ENCODE assay signal across 31 mouse cellular contexts in genomic region chr6:142379961-142380360, GRCm38 (mm10). TPM values are rescaled to one million over a fixed set of nuclear protein-coding genes. Genes with fewer than 3 reads are reported as not detected.
DNase-seq lines count a peak whose midpoint lies in the region; ATAC-seq and TF ChIP-seq lines count a peak whose summit lies in the region.
"Had no signal": no experiment of that assay in that cellular context is flagged by ENCODE, and none has a peak within 500 bp of the region (broad histone marks: within the 10 kb centered on the region; RNA-seq: fewer than 3 reads in every experiment).

No protein-coding gene starts in this region.

- H3K27me3 ChIP-seq in lung, embryonic 14.5 days (ENCODE audit: insufficient read depth, low read length) = no peaks in the 10 kb centered on the region
- no peaks in the 10 kb centered on the region for H3K27me3 ChIP-seq in lung, postnatal 0 days (replicated peaks; ENCODE audit: insufficient read depth, low read length)
- H3K27me3 ChIP-seq in forebrain, embryonic 16.5 days (replicated peaks; ENCODE audit: control insufficient read depth, insufficient read depth, low read length) = no peaks in the 10 kb centered on the region
- H3K27me3 ChIP-seq: embryonic facial prominence, embryonic 13.5 days; forebrain, embryonic 12.5 days; forebrain, embryonic 15.5 days; heart, embryonic 13.5 days had no signal

- H3K27ac ChIP-seq in lung, embryonic 14.5 days (ENCODE audit: low read depth) = no peak overlapping the region
- no peak overlapping the region for H3K27ac ChIP-seq in lung, postnatal 0 days (ENCODE audit: low read length)
- no peak overlapping the region for H3K27ac ChIP-seq in forebrain, embryonic 16.5 days (ENCODE audit: low read length)
- H3K27ac ChIP-seq: embryonic facial prominence, embryonic 10.5 days; embryonic facial prominence, embryonic 13.5 days; forebrain, embryonic 12.5 days; forebrain, embryonic 15.5 days; heart, adult 2 months; heart, embryonic 10.5 days; heart, embryonic 13.5 days; hindbrain, embryonic 14.5 days had no signal

- ATAC-seq in lung, embryonic 14.5 days (ENCODE audit: insufficient read depth) = no peak
- no peak for ATAC-seq in lung, postnatal 0 days
- ATAC-seq in granulocyte monocyte progenitor cell, adult 5-6 weeks (replicated peaks; ENCODE audit: poor library complexity, severe bottlenecking) = peak; percentile 47
- ATAC-seq in forebrain, embryonic 16.5 days = no peak
- ATAC-seq: activated CD4-positive, CD25-positive, alpha-beta regulatory T cell, adult 4 months; forebrain, embryonic 15.5 days; intestine, postnatal 0 days had no signal

- no peak overlapping the region for H3K9ac ChIP-seq in lung, embryonic 14.5 days
- no peak overlapping the region for H3K9ac ChIP-seq in lung, postnatal 0 days (replicated peaks; ENCODE audit: low read depth)
- H3K9ac ChIP-seq in forebrain, embryonic 16.5 days (replicated peaks; ENCODE audit: low read depth, low read length) = no peak overlapping the region
- H3K9ac ChIP-seq: embryonic facial prominence, embryonic 13.5 days; forebrain, embryonic 12.5 days; forebrain, embryonic 15.5 days; heart, embryonic 13.5 days; hindbrain, embryonic 14.5 days had no signal

- H3K36me3 ChIP-seq in lung, embryonic 14.5 days (ENCODE audit: insufficient read depth) = peaks cover 16% of the 10 kb centered on the region
- H3K36me3 ChIP-seq in lung, postnatal 0 days (ENCODE audit: insufficient read depth, low read length) = peaks cover 11% of the 10 kb centered on the region
- H3K36me3 ChIP-seq in forebrain, embryonic 16.5 days (ENCODE audit: control insufficient read depth, insufficient read depth) = peaks cover 6% of the 10 kb centered on the region; the same call in 1 of the 2 replicates

- DNase-seq in adrenal gland, postnatal 10 days = peak; percentile 26
- no peak for DNase-seq in adrenal gland, adult 18-20 months (ENCODE audit: low spot score in 2 of 2)
- DNase-seq in lung, embryonic 14.5 days = peak; percentile 10
- DNase-seq in lung, postnatal 0 days (ENCODE audit: low spot score) = no peak
- DNase-seq: cerebellum, adult 11 months; cerebellum, adult 2 months; cerebellum, adult 9-11 months; cerebellum, postnatal 36 days; embryo, embryonic 11 days; gastrocnemius, postnatal 10 days; gastrocnemius, postnatal 36 days; heart, adult 2 months; heart, postnatal 14 days; heart, postnatal 4 days; kidney, adult 2 months had no signal

- no peaks in the 10 kb centered on the region for H3K9me3 ChIP-seq in lung, embryonic 14.5 days (ENCODE audit: low read depth, low read length)
- H3K9me3 ChIP-seq in lung, postnatal 0 days (ENCODE audit: low read length) = no peaks in the 10 kb centered on the region
- H3K9me3 ChIP-seq in forebrain, embryonic 16.5 days (ENCODE audit: control insufficient read depth, low read length) = no peaks in the 10 kb centered on the region
- H3K9me3 ChIP-seq: embryonic facial prominence, embryonic 10.5 days; embryonic facial prominence, embryonic 13.5 days; forebrain, embryonic 12.5 days; forebrain, embryonic 15.5 days; heart, embryonic 10.5 days; heart, embryonic 13.5 days had no signal

- TF ChIP-seq CTCF in lung, embryonic 14.5 days (IDR thresholded peaks at IDR 0.05; ENCODE audit: low read depth) = no peak
- no peak for TF ChIP-seq CTCF in lung, postnatal 0 days (IDR thresholded peaks at IDR 0.05)

- H3K4me3 ChIP-seq in lung, embryonic 14.5 days (ENCODE audit: low read depth, low read length) = no peak overlapping the region
- H3K4me3 ChIP-seq in lung, postnatal 0 days (ENCODE audit: low read depth, low read length) = no peak overlapping the region
- no peak overlapping the region for H3K4me3 ChIP-seq in forebrain, embryonic 16.5 days (replicated peaks; ENCODE audit: low read length)
- H3K4me3 ChIP-seq: embryonic facial prominence, embryonic 10.5 days; embryonic facial prominence, embryonic 13.5 days; erythroblast, embryonic 14.5 days; forebrain, embryonic 12.5 days; forebrain, embryonic 15.5 days; heart, adult 2 months; heart, embryonic 10.5 days; heart, embryonic 13.5 days had no signal

- WGBS in lung, embryonic 14.5 days = 73% methylated on average over 6 of the region's 6 CpGs
- WGBS in lung, postnatal 0 days = 76% methylated on average over 6 of the region's 6 CpGs
- 84% methylated on average over 6 of the region's 6 CpGs for WGBS in forebrain, embryonic 16.5 days

- no peak overlapping the region for H3K4me2 ChIP-seq in lung, embryonic 14.5 days
- no peak overlapping the region for H3K4me2 ChIP-seq in lung, postnatal 0 days (replicated peaks; ENCODE audit: low read depth, low read length)
- no peak overlapping the region for H3K4me2 ChIP-seq in forebrain, embryonic 16.5 days (ENCODE audit: low read length)
- H3K4me2 ChIP-seq: embryonic facial prominence, embryonic 13.5 days; forebrain, embryonic 12.5 days; forebrain, embryonic 15.5 days; heart, embryonic 13.5 days; hindbrain, embryonic 14.5 days had no signal

- no peak for TF ChIP-seq EP300 in lung, postnatal 0 days (IDR thresholded peaks at IDR 0.05)

- H3K4me1 ChIP-seq in lung, embryonic 14.5 days (ENCODE audit: insufficient read depth) = no peaks in the 10 kb centered on the region
- no peaks in the 10 kb centered on the region for H3K4me1 ChIP-seq in lung, postnatal 0 days (ENCODE audit: insufficient read depth, low read depth, low read length)
- H3K4me1 ChIP-seq in forebrain, embryonic 16.5 days (replicated peaks; ENCODE audit: control insufficient read depth, insufficient read depth, low read length) = no peaks in the 10 kb centered on the region
- H3K4me1 ChIP-seq: embryonic facial prominence, embryonic 10.5 days; embryonic facial prominence, embryonic 13.5 days; forebrain, embryonic 12.5 days; forebrain, embryonic 15.5 days; heart, embryonic 10.5 days; heart, embryonic 13.5 days had no signal

RNA-seq across cellular contexts. Expression of gene Recql, which starts 6.9 kb away (rescaled TPM):
- total RNA-seq in adrenal gland, postnatal 10 days (2021) = 10 to 100 TPM; 13.9 to 17.8 TPM
- 10 to 100 TPM; 11.1 to 12.3 TPM for total RNA-seq in adrenal gland, adult 18-20 months (2021)
- 29.9 and 33.0 TPM in 2 replicates for polyA plus RNA-seq in lung, embryonic 14.5 days (2014; fragmentation: Nextera tagmentation; extraction: Ambion mirVana)
- 12.4 and 15.4 TPM in 2 replicates for polyA plus RNA-seq in lung, postnatal 0 days (2015; fragmentation: Nextera tagmentation; extraction: Ambion mirVana)
- 44.0 and 62.4 TPM in 2 replicates for total RNA-seq in granulocyte monocyte progenitor cell, adult 5-6 weeks (2014; fragmentation: Nextera tagmentation)
- total RNA-seq in granulocyte monocyte progenitor cell, adult 5-6 weeks (2017) = 35.8 and 45.6 TPM in 2 replicates
- 31.8 and 35.1 TPM in 2 replicates for polyA plus RNA-seq in forebrain, embryonic 16.5 days (2015; fragmentation: Nextera tagmentation; extraction: Ambion mirVana)

RNA-seq across cellular contexts. Expression of gene Golt1b, which starts 7.1 kb away (rescaled TPM):
- total RNA-seq in adrenal gland, postnatal 10 days (2021) = 10 to 100 TPM; 32.5 to 35.0 TPM
- total RNA-seq in adrenal gland, adult 18-20 months (2021) = 10 to 100 TPM; 35.5 to 38.9 TPM
- polyA plus RNA-seq in lung, embryonic 14.5 days (2014; fragmentation: Nextera tagmentation; extraction: Ambion mirVana) = 107 and 113 TPM in 2 replicates
- polyA plus RNA-seq in lung, postnatal 0 days (2015; fragmentation: Nextera tagmentation; extraction: Ambion mirVana) = 49.1 and 56.6 TPM in 2 replicates
- 27.1 and 32.9 TPM in 2 replicates for total RNA-seq in granulocyte monocyte progenitor cell, adult 5-6 weeks (2014; fragmentation: Nextera tagmentation)
- total RNA-seq in granulocyte monocyte progenitor cell, adult 5-6 weeks (2017) = 35.3 and 36.2 TPM in 2 replicates
- 86.4 and 95.3 TPM in 2 replicates for polyA plus RNA-seq in forebrain, embryonic 16.5 days (2015; fragmentation: Nextera tagmentation; extraction: Ambion mirVana)

RNA-seq across cellular contexts. Expression of gene Spx, which starts 33.3 kb away (rescaled TPM):
- total RNA-seq in adrenal gland, postnatal 10 days (2021) = under 1 TPM in 1 of 2 experiments, not detected in 1; 0.18 TPM
- total RNA-seq in adrenal gland, adult 18-20 months (2021) = under 1 TPM; 0.19 to 0.33 TPM
- polyA plus RNA-seq in lung, embryonic 14.5 days (2014; fragmentation: Nextera tagmentation; extraction: Ambion mirVana) = 1.5 and 1.6 TPM in 2 replicates
- 0.38 and 0.43 TPM in 2 replicates for polyA plus RNA-seq in lung, postnatal 0 days (2015; fragmentation: Nextera tagmentation; extraction: Ambion mirVana)
- not detected in 2 replicates for total RNA-seq in granulocyte monocyte progenitor cell, adult 5-6 weeks (2014; fragmentation: Nextera tagmentation)
- total RNA-seq in granulocyte monocyte progenitor cell, adult 5-6 weeks (2017) = 0.09 TPM in 1 of 2 replicates, not detected in the other
- 2.7 and 2.9 TPM in 2 replicates for polyA plus RNA-seq in forebrain, embryonic 16.5 days (2015; fragmentation: Nextera tagmentation; extraction: Ambion mirVana)
- total RNA-seq: gastrocnemius, adult 18-20 months; gastrocnemius, postnatal 10 days; gastrocnemius, postnatal 36 days; heart, adult 2 months; heart, postnatal 14 days; heart, postnatal 4 days had no signal
- polyA plus RNA-seq: erythroblast, embryonic 14.5 days; heart, embryonic 16.5 days; intestine, postnatal 0 days had no signal

RNA-seq across cellular contexts. Expression of gene Pyroxd1, which starts 34.5 kb away (rescaled TPM):
- 10 to 100 TPM in 1 of 2 experiments, 1 to 10 TPM in 1; 9.6 to 14.7 TPM for total RNA-seq in adrenal gland, postnatal 10 days (2021)
- 10 to 100 TPM in 1 of 2 experiments, 1 to 10 TPM in 1; 9.5 to 12.7 TPM for total RNA-seq in adrenal gland, adult 18-20 months (2021)
- polyA plus RNA-seq in lung, embryonic 14.5 days (2014; fragmentation: Nextera tagmentation; extraction: Ambion mirVana) = 17.7 and 21.2 TPM in 2 replicates
- polyA plus RNA-seq in lung, postnatal 0 days (2015; fragmentation: Nextera tagmentation; extraction: Ambion mirVana) = 16.1 and 18.0 TPM in 2 replicates
- 9.3 and 11.6 TPM in 2 replicates for total RNA-seq in granulocyte monocyte progenitor cell, adult 5-6 weeks (2014; fragmentation: Nextera tagmentation)
- total RNA-seq in granulocyte monocyte progenitor cell, adult 5-6 weeks (2017) = 14.0 and 15.3 TPM in 2 replicates
- polyA plus RNA-seq in forebrain, embryonic 16.5 days (2015; fragmentation: Nextera tagmentation; extraction: Ambion mirVana) = 21.6 and 26.8 TPM in 2 replicates

RNA-seq across cellular contexts. Expression of gene Slco1a5, which starts 57.2 kb away (rescaled TPM):
- not detected for total RNA-seq in adrenal gland, postnatal 10 days (2021)
- total RNA-seq in adrenal gland, adult 18-20 months (2021) = not detected
- 0.08 and 0.12 TPM in 2 replicates for polyA plus RNA-seq in lung, embryonic 14.5 days (2014; fragmentation: Nextera tagmentation; extraction: Ambion mirVana)
- 0.26 and 0.39 TPM in 2 replicates for polyA plus RNA-seq in lung, postnatal 0 days (2015; fragmentation: Nextera tagmentation; extraction: Ambion mirVana)
- total RNA-seq in granulocyte monocyte progenitor cell, adult 5-6 weeks (2014; fragmentation: Nextera tagmentation) = not detected in 2 replicates
- not detected in 2 replicates for total RNA-seq in granulocyte monocyte progenitor cell, adult 5-6 weeks (2017)
- polyA plus RNA-seq in forebrain, embryonic 16.5 days (2015; fragmentation: Nextera tagmentation; extraction: Ambion mirVana) = 0.42 and 0.44 TPM in 2 replicates
- total RNA-seq: adrenal gland, postnatal 36 days; gastrocnemius, adult 18-20 months; gastrocnemius, postnatal 10 days; gastrocnemius, postnatal 36 days; heart, adult 2 months; heart, postnatal 14 days; heart, postnatal 4 days had no signal
- polyA plus RNA-seq: activated CD4-positive, CD25-positive, alpha-beta regulatory T cell, adult 4 months; embryonic facial prominence, embryonic 13.5 days; erythroblast, embryonic 14.5 days; heart, embryonic 13.5 days; intestine, embryonic 14.5 days; intestine, postnatal 0 days; kidney, adult 2 months had no signal

Comparison
In these comparisons a context has a peak if more than half of its experiments do, and no peak if none do; other contexts are left out.
1. DNase-seq: peak in adrenal gland, postnatal 10 days (single experiment) and lung, embryonic 14.5 days (single experiment); none in adrenal gland, adult 18-20 months (0 of 2) and lung, postnatal 0 days (single experiment).